Mouse (Mus musculus) olfactory bulb, adult 2 months (tissue): ENCODE data around the gene Ccdc167.

Source experiments
- CTCF ChIP-seq: fragments of 200-500 bp; IDR thresholded peaks from 2 replicates; pipeline ENCODE4 v1.5.1; 2012; ENCODE audit warnings: low read depth, mild to moderate bottlenecking, low read length, moderate library complexity; ENCODE audit not compliant: insufficient read depth
- POLR2A ChIP-seq: fragments of 200-500 bp; IDR thresholded peaks from 2 replicates; pipeline ENCODE4 v1.6.1; 2012; ENCODE audit warnings: mild to moderate bottlenecking, low read depth, low read length, moderate library complexity; ENCODE audit not compliant: insufficient read depth

GRCm38 (mm10) chr17:29720755-29721365 lies 4.0 kb upstream of the Ccdc167 start:
- TF ChIP-seq CTCF (no peak), POLR2A (no peak)
